Mouse (Mus musculus): ENCODE data around the gene Rab4a. TPM values are rescaled to one million over a fixed set of nuclear protein-coding genes. Genes with fewer than 3 reads are reported as not detected.
A peak's percentile ranks its signal among the peaks of the same experiment; 100 is the strongest.

Rab4a gene
- polyA plus RNA-seq, 1 experiment from 2014 or later = 61.2 TPM

- no peak for ATAC-seq (ENCODE audit: low FRiP score)
- Histone ChIP-seq H3K4me1 (ENCODE audit: control insufficient read depth, insufficient read depth, low read length) (peaks cover under 1% of the 10 kb centered on the region; the same call in 1 of the 2 replicates), H3K36me3 (ENCODE audit: control insufficient read depth, insufficient read depth, low read length) (no peaks in the 10 kb centered on the region), H3K4me3 (ENCODE audit: low read depth, low read length) (no peak overlapping the region), H3K27ac (ENCODE audit: low read depth, low read length) (no peak overlapping the region), H3K9ac (ENCODE audit: low read length) (no peak overlapping the region), H3K27me3 (ENCODE audit: control insufficient read depth, insufficient read depth, low read length) (no peaks in the 10 kb centered on the region), H3K4me2 (no peak overlapping the region), H3K9me3 (ENCODE audit: control insufficient read depth, low read length) (no peaks in the 10 kb centered on the region)
- WGBS = 80% methylated on average over 4 of the region's 4 CpGs
- DNase-seq (ENCODE audit: low spot score, missing footprints) = no peak
These were observed 39.3 kb upstream of the Rab4a start for GRCm38 (mm10) chr8:123766516-123766915.

DNA sequence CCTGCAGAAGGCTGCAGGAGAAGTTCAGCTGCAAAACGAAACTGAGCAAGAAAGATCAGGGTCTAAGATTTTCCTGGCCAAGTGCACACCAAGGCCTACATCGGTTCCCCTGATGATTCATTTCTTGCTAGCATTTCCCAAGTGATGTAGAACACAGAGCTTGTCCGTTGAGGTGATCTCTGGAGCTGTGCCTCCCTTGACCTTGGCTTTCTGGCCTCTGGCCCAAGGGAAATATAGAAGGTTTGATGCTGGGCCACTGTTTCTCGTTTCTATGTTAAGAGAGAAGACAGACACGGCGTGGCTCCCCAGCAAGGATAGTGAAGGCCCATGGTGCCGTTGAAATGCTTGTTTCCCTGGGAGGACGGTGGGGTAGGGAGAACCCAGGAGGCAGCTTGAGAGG is 37.9 kb upstream of the Rab4a start:
- Histone ChIP-seq H3K4me1 (ENCODE audit: control insufficient read depth, insufficient read depth, low read length) (no peaks in the 10 kb centered on the region; the same call in 1 of the 2 replicates), H3K4me2 (no peak overlapping the region), H3K27ac (ENCODE audit: low read depth, low read length) (no peak overlapping the region), H3K9me3 (ENCODE audit: control insufficient read depth, low read length) (no peaks in the 10 kb centered on the region), H3K27me3 (ENCODE audit: control insufficient read depth, insufficient read depth, low read length) (no peaks in the 10 kb centered on the region), H3K9ac (ENCODE audit: low read length) (no peak overlapping the region), H3K36me3 (ENCODE audit: control insufficient read depth, insufficient read depth, low read length) (no peaks in the 10 kb centered on the region), H3K4me3 (ENCODE audit: low read depth, low read length) (no peak overlapping the region)
- ATAC-seq (ENCODE audit: low FRiP score) (no peak), DNase-seq (ENCODE audit: low spot score, missing footprints) (no peak)
- WGBS = 82% methylated on average over 8 of the region's 8 CpGs

DNA sequence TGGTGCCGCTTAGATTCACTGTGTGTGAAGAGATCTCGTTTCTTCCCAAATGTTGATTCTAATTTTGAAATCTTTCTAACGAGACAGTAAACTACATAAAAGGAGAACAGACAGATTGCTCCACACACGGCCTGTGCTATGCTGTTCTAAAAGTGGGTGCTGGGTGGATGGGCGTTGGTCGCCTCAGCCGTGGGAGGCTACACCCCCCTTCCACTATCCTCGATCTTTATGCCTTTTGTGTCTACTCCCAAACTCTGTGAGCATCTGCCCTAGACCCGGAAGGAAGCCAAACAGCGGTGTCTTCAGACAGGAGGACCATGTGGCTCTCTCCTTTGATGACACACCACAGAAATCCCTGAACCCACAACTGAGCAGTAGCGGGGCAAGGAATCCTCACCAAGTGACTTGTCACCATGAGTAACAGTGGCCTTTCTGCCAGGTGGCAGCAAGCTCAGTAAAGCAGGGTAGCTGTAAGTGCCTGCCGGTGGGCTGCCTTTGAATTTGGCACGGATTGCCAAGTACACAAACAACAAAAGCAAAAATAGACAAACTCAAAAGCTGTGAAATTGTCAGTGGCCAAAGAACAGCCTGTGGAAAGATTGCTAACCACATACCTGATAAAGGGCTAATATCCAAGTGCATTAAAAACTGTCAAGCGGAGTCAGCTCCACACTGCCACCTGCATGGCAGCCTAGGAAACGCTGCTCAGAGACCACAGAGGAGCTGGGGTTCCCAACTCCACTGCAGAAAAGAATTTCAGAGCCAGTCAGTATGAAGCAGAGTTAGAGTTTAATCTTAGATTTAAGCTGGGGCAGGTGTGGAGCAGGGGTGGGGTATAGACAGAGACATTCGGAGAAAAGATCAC is 37.1 kb upstream of the Rab4a start:
- no peaks in the 10 kb centered on the region for H3K9me3 ChIP-seq (ENCODE audit: control insufficient read depth, low read length)
- ATAC-seq (ENCODE audit: low FRiP score) (no peak), DNase-seq (ENCODE audit: low spot score, missing footprints) (peak; percentile 90)
- H3K27me3 ChIP-seq (ENCODE audit: control insufficient read depth, insufficient read depth, low read length) = no peaks in the 10 kb centered on the region
- no peak overlapping the region for H3K4me2 ChIP-seq
- no peak overlapping the region for H3K27ac ChIP-seq (ENCODE audit: low read depth, low read length)
- WGBS = 67% methylated on average over 16 of the region's 16 CpGs
- H3K4me1 ChIP-seq (ENCODE audit: control insufficient read depth, insufficient read depth, low read length) = no peaks in the 10 kb centered on the region; the same call in 1 of the 2 replicates
- H3K4me3 ChIP-seq (ENCODE audit: low read depth, low read length) = no peak overlapping the region
- H3K36me3 ChIP-seq (ENCODE audit: control insufficient read depth, insufficient read depth, low read length) = no peaks in the 10 kb centered on the region
- H3K9ac ChIP-seq (ENCODE audit: low read length) = no peak overlapping the region

DNA sequence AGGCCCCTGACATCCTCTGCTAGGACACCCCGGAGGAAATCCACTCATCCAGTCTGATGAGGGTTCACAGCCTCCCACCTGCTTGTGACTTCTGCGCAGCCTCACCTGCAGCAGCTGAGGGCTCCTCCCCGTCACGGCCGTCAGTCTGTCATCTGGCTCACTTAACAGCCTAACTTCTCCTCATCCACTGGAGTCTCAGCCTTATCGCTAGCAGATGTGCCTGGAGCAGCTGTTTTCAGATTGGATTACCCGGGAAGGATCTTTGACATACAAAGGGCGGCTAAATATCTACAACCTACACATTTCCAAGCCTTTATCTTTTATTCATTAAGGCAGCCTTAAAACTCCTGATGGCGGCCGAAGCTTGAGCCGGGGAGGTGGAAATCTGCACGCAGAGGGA is 32.3 kb upstream of the Rab4a start:
- Histone ChIP-seq H3K9ac (ENCODE audit: low read length) (no peak overlapping the region), H3K9me3 (ENCODE audit: control insufficient read depth, low read length) (no peaks in the 10 kb centered on the region), H3K4me2 (no peak overlapping the region), H3K4me1 (ENCODE audit: control insufficient read depth, insufficient read depth, low read length) (peaks cover 8% of the 10 kb centered on the region), H3K27me3 (ENCODE audit: control insufficient read depth, insufficient read depth, low read length) (no peaks in the 10 kb centered on the region), H3K36me3 (ENCODE audit: control insufficient read depth, insufficient read depth, low read length) (no peaks in the 10 kb centered on the region), H3K4me3 (ENCODE audit: low read depth, low read length) (no peak overlapping the region), H3K27ac (ENCODE audit: low read depth, low read length) (no peak overlapping the region)
- 62% methylated on average over 12 of the region's 12 CpGs for WGBS
- DNase-seq (ENCODE audit: low spot score, missing footprints) (no peak), ATAC-seq (ENCODE audit: low FRiP score) (no peak)

GRCm38 (mm10) chr8:123774491-123774890 is 31.3 kb upstream of the Rab4a start:
- Histone ChIP-seq H3K36me3 (ENCODE audit: control insufficient read depth, insufficient read depth, low read length) (no peaks in the 10 kb centered on the region), H3K9me3 (ENCODE audit: control insufficient read depth, low read length) (no peaks in the 10 kb centered on the region), H3K27me3 (ENCODE audit: control insufficient read depth, insufficient read depth, low read length) (no peaks in the 10 kb centered on the region), H3K4me1 (ENCODE audit: control insufficient read depth, insufficient read depth, low read length) (peaks cover 8% of the 10 kb centered on the region), H3K27ac (ENCODE audit: low read depth, low read length) (no peak overlapping the region), H3K4me3 (ENCODE audit: low read depth, low read length) (no peak overlapping the region), H3K9ac (ENCODE audit: low read length) (no peak overlapping the region), H3K4me2 (no peak overlapping the region)
- DNase-seq (ENCODE audit: low spot score, missing footprints) = no peak
- WGBS = 100% methylated on average over 1 of the region's 1 CpGs
- no peak for ATAC-seq (ENCODE audit: low FRiP score)

GRCm38 (mm10) chr8:123777319-123777718 is 28.5 kb upstream of the Rab4a start:
- ATAC-seq (ENCODE audit: low FRiP score) (no peak), DNase-seq (ENCODE audit: low spot score, missing footprints) (no peak)
- 28% methylated on average over 7 of the region's 7 CpGs for WGBS
- Histone ChIP-seq H3K4me3 (ENCODE audit: low read depth, low read length) (no peak overlapping the region), H3K27ac (ENCODE audit: low read depth, low read length) (no peak overlapping the region), H3K4me1 (ENCODE audit: control insufficient read depth, insufficient read depth, low read length) (peaks cover 11% of the 10 kb centered on the region), H3K27me3 (ENCODE audit: control insufficient read depth, insufficient read depth, low read length) (no peaks in the 10 kb centered on the region; the same call in 1 of the 2 replicates), H3K4me2 (no peak overlapping the region), H3K36me3 (ENCODE audit: control insufficient read depth, insufficient read depth, low read length) (no peaks in the 10 kb centered on the region), H3K9ac (ENCODE audit: low read length) (peak overlapping the region; percentile 45), H3K9me3 (ENCODE audit: control insufficient read depth, low read length) (no peaks in the 10 kb centered on the region)

- DNase-seq (ENCODE audit: low spot score, missing footprints) (no peak), ATAC-seq (ENCODE audit: low FRiP score) (no peak)
- Histone ChIP-seq H3K36me3 (ENCODE audit: control insufficient read depth, insufficient read depth, low read length) (no peaks in the 10 kb centered on the region), H3K9me3 (ENCODE audit: control insufficient read depth, low read length) (no peaks in the 10 kb centered on the region), H3K27ac (ENCODE audit: low read depth, low read length) (no peak overlapping the region), H3K4me1 (ENCODE audit: control insufficient read depth, insufficient read depth, low read length) (peaks cover 11% of the 10 kb centered on the region), H3K4me3 (ENCODE audit: low read depth, low read length) (no peak overlapping the region), H3K27me3 (ENCODE audit: control insufficient read depth, insufficient read depth, low read length) (no peaks in the 10 kb centered on the region; the same call in none of the 2 replicates), H3K9ac (ENCODE audit: low read length) (no peak overlapping the region), H3K4me2 (no peak overlapping the region)
- WGBS = 66% methylated on average over 3 of the region's 3 CpGs
These were observed 25.3 kb upstream of the Rab4a start for GRCm38 (mm10) chr8:123780471-123780870.

GRCm38 (mm10) chr8:123781256-123781655 is 24.5 kb upstream of the Rab4a start:
- 71% methylated on average over 8 of the region's 8 CpGs for WGBS

DNA sequence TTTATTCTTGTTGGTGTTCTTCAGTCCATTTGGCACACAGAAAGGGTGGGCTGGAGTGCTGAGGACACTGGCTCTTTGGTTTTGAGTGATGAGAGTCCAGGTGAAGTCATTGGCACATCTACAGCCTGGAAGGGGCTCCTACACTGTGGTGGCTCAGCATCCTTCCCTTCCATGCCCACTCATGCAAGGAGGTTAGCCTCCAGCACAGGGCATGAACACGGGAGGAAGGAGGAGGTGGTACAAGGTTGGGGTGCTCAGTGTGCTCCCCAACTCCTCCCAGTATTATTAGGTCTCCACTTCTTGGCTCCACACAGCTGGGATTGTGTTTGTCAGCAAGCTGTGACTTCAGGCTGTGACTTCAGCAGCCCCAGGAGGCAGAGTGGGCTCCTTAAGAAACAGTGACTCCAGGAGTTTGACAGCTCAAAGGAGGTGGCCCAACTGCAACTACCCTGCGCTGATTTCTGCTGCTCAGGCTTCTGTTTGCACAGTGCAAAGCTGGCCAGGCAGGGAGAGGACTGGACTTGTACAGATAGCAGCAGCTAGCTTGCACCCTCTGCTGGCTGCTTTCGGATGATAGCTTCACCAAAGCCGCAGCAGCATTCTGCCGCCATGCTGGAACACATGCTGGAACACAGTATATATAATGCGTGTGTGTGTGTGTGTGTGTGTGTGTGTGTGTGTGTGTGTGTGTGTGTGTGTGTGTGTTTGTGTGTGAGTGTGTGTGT is 22.1 kb upstream of the Rab4a start:
- Histone ChIP-seq H3K4me3 (ENCODE audit: low read depth, low read length) (no peak overlapping the region), H3K4me2 (no peak overlapping the region), H3K27me3 (ENCODE audit: control insufficient read depth, insufficient read depth, low read length) (no peaks in the 10 kb centered on the region; the same call in none of the 2 replicates), H3K27ac (ENCODE audit: low read depth, low read length) (no peak overlapping the region), H3K4me1 (ENCODE audit: control insufficient read depth, insufficient read depth, low read length) (0 out of 2 replicates have a peak, but pooled peaks cover 3% of the 10 kb centered on the region), H3K9me3 (ENCODE audit: control insufficient read depth, low read length) (no peaks in the 10 kb centered on the region), H3K36me3 (ENCODE audit: control insufficient read depth, insufficient read depth, low read length) (no peaks in the 10 kb centered on the region), H3K9ac (ENCODE audit: low read length) (no peak overlapping the region)
- ATAC-seq (ENCODE audit: low FRiP score) (peak; percentile 84), DNase-seq (ENCODE audit: low spot score, missing footprints) (peak; percentile 95)
- 11% methylated on average over 6 of the region's 6 CpGs for WGBS

More at GRCm38 (mm10) chr8:123781256-123781655, 24.5 kb upstream of the Rab4a start:
- ATAC-seq (ENCODE audit: low FRiP score) (no peak), DNase-seq (ENCODE audit: low spot score, missing footprints) (no peak)
- no peak overlapping the region for H3K4me3 ChIP-seq (ENCODE audit: low read depth, low read length)
- H3K27ac ChIP-seq (ENCODE audit: low read depth, low read length) = no peak overlapping the region
- no peaks in the 10 kb centered on the region for H3K9me3 ChIP-seq (ENCODE audit: control insufficient read depth, low read length)
- H3K27me3 ChIP-seq (ENCODE audit: control insufficient read depth, insufficient read depth, low read length) = no peaks in the 10 kb centered on the region; the same call in none of the 2 replicates
- no peak overlapping the region for H3K9ac ChIP-seq (ENCODE audit: low read length)
- no peak overlapping the region for H3K4me2 ChIP-seq
- no peaks in the 10 kb centered on the region for H3K36me3 ChIP-seq (ENCODE audit: control insufficient read depth, insufficient read depth, low read length)
- H3K4me1 ChIP-seq (ENCODE audit: control insufficient read depth, insufficient read depth, low read length) = peaks cover 11% of the 10 kb centered on the region

Measured in midbrain, embryonic 11.5 days (tissue).